Mouse (Mus musculus) spleen, adult 2 months (tissue): ENCODE results near the gene Il12b. TPM values are rescaled to one million over a fixed set of nuclear protein-coding genes. Genes with fewer than 3 reads are reported as not detected.

Source experiments
- DNase-seq, 2 experiments: peaks; one replicate each; pipeline versions ENCODE4 v3.0.0 to v3.0.0-alpha.2; 2012 to 2021; ENCODE audit warnings: low spot score in 2 of 2, low read depth in 1 of 2
- H3K27ac ChIP-seq: fragments of 200-500 bp; 2 replicates; pipeline ENCODE4 v1.5.1; 2012; ENCODE audit warnings: low read length, inconsistent platforms; ENCODE audit not compliant: insufficient read depth
- H3K27me3 ChIP-seq: fragments of 200-500 bp; 2 replicates; pipeline ENCODE4 v1.6.1; 2012; ENCODE audit warnings: mild to moderate bottlenecking, moderate library complexity, low read length, inconsistent platforms; ENCODE audit not compliant: control insufficient read depth, insufficient read depth
- H3K36me3 ChIP-seq: fragments of 200-500 bp; 2 replicates; pipeline ENCODE4 v1.6.1; 2012; ENCODE audit warnings: mild to moderate bottlenecking, low read length, inconsistent platforms; ENCODE audit not compliant: control insufficient read depth, insufficient read depth
- H3K4me1 ChIP-seq: fragments of 200-500 bp; 2 replicates; pipeline ENCODE4 v1.6.1; 2011; ENCODE audit warnings: inconsistent platforms; ENCODE audit not compliant: control insufficient read depth, insufficient read depth, insufficient read length
- H3K4me3 ChIP-seq: fragments of 200-500 bp; 2 replicates; pipeline ENCODE4 v1.5.1; 2011; ENCODE audit warnings: mild to moderate bottlenecking, inconsistent platforms; ENCODE audit not compliant: insufficient read depth, insufficient read length; ENCODE audit errors: extremely low read depth
- CTCF ChIP-seq: fragments of 200-500 bp; IDR thresholded peaks from 2 replicates; pipeline ENCODE4 v1.5.1; 2011; ENCODE audit warnings: mild to moderate bottlenecking, inconsistent platforms; ENCODE audit not compliant: insufficient read depth, insufficient read length, insufficient replicate concordance; ENCODE audit errors: extremely low read depth
- POLR2A ChIP-seq: fragments of 200-500 bp; IDR thresholded peaks from 2 replicates; pipeline ENCODE4 v1.6.1; 2011; ENCODE audit warnings: low read depth, low read length, inconsistent platforms
- WGBS: fragments of 180-500 bp; shearing (Covaris S2); methylation state at CpG from one replicate; pipeline ENCODE4 v1.1.7; 2018; 5-methylcytosine and 5-hydroxymethylcytosine counted together
- polyA plus RNA-seq: library from polyadenylated mRNA; depleted of rRNA; stranded (reverse); fragments of >200 nt; gene quantifications from 2 replicates; pipeline ENCODE4 v1.2.3, GENCODE M21; 2012; rRNA removed

Gene Il12b
- 0.59 and 0.70 TPM in 2 replicates for polyA plus RNA-seq

DNA sequence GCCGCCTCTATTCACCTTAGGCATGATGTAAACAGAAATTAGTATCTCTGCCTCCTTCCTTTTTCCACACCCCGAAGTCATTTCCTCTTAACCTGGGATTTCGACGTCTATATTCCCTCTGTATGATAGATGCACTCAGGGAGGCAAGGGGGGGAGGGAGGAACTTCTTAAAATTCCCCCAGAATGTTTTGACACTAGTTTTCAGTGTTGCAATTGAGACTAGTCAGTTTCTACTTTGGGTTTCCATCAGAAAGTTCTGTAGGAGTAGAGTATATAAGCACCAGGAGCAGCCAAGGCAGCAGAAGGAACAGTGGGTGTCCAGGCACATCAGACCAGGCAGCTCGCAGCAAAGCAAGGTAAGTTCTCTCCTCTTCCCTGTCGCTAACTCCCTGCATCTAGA lies at the start of gene Il12b:
Gene Il12b, plus strand, starts transcription at position 301 of the 400 bp plus-strand sequence.
- H3K27ac ChIP-seq, result no peak within 1 kb of the TSS
- 61% methylated on average over 6 of the region's 6 CpGs for WGBS
- peak within 1 kb of the TSS; percentile 12; the same call in 1 of the 2 replicates for H3K4me3 ChIP-seq
- no peaks in the 10 kb centered on the region for H3K36me3 ChIP-seq
- no peaks in the 10 kb centered on the region for H3K27me3 ChIP-seq
- H3K4me1 ChIP-seq, result peaks cover 4% of the 10 kb centered on the region; the same call in 1 of the 2 replicates
- no peak for DNase-seq
- TF ChIP-seq POLR2A (no peak), CTCF (no peak)

DNA sequence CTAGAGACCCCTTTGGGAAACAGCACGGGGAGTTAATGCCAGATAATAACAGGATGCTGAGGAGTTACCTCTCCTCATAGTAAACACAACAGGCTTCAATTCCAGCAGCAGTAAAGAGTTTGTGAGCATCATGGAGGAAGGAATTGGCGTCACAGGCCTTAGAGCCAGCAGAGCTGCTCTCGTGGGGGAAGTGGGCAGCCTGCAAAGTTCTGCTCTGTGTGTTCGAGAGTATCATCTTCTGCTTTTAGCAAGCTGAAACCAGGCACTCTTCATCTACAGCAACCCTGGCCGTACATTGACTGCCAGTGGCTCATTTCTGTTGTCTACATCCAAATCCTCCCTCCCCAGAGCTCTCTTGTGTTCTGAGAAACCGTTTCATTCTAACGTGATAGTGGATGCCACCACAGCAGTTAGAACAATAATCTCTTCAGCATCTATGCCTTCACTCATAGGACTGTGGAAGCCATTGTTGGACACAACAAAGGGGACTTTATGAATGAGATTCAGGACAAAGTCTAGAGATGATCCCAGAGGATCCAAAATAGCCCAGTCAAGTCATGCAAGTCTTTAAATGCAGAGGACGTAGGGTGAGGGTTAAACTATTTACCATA lies 44.9 kb upstream of the Il12b start:
- no peak for DNase-seq
- H3K36me3 ChIP-seq, result no peaks in the 10 kb centered on the region
- H3K4me3 ChIP-seq, result no peak overlapping the region
- 51% methylated on average over 8 of the region's 8 CpGs for WGBS
- H3K27ac ChIP-seq, result no peak overlapping the region
- no peaks in the 10 kb centered on the region for H3K27me3 ChIP-seq
- TF ChIP-seq POLR2A, result no peak
- TF ChIP-seq CTCF, result no peak
- H3K4me1 ChIP-seq, result no peaks in the 10 kb centered on the region; the same call in 1 of the 2 replicates

DNA sequence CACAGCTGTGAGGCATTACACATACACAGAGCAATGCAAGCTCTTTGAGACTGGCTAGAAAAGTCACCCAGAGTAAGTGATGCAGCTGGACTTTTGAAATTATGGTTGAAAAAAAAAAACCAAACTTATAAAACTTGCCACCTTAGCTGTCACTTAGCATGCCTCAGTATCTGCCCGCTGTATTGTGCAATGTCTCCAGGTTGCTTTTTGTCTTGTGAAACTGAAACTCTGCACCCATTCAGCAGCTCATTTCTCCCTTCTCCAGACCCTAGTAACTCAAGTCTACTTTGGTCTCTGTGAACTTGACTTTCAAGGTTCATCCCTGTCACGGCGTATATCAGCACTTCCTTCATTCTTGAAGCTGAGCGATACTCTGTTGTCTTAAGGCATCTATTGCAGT lies 43.7 kb upstream of the Il12b start:
- WGBS, result 80% methylated on average over 4 of the region's 4 CpGs
- DNase-seq, result no peak
- Histone ChIP-seq H3K27ac (no peak overlapping the region), H3K36me3 (no peaks in the 10 kb centered on the region), H3K4me1 (no peaks in the 10 kb centered on the region; the same call in 1 of the 2 replicates), H3K4me3 (no peak overlapping the region), H3K27me3 (no peaks in the 10 kb centered on the region)
- no peak for TF ChIP-seq POLR2A
- TF ChIP-seq CTCF, result no peak

DNA sequence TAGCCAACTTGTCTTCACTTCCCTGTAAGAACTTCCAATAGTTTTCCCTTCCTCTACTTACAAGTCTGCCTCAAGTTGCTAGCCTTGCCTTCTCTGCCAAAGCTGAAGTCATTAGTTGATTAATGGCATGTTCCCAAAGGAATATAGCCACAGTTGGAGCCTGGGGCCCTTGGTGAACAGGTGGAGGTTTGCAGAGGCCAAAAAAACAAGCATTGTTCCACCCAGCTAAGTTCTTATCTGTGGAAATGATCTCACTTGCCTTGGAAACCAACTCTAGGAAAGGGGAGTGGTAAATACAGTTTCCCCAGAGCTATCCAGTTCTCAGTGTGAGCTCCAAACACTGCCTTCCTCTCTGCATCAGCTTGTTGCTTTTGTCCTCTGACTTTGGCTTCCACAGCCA lies 35.3 kb upstream of the Il12b start:
- H3K27ac ChIP-seq, result no peak overlapping the region
- DNase-seq, result no peak
- TF ChIP-seq POLR2A, result no peak
- no peak for TF ChIP-seq CTCF
- no peak overlapping the region for H3K4me3 ChIP-seq
- H3K27me3 ChIP-seq, result no peaks in the 10 kb centered on the region
- H3K4me1 ChIP-seq, result no peaks in the 10 kb centered on the region
- no peaks in the 10 kb centered on the region for H3K36me3 ChIP-seq

DNA sequence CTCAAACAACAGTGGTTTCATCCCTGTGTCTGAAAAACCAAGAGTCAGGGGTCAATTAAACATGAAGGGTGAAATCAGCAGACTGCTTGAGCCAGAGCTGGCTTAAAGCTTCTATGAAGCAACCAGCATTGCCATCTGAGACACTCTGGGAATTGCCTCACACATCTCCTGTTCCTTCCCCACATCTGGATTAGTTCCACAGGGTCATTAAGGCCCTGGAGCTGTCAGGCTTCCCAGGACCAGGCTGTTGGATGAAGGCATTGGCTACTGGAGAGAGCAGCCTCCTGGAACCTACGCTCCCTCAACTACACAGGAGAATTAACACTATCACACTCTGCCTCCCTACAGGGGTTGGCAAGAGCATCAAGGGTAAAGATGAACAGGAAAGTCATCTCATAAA lies 32.2 kb upstream of the Il12b start:
- DNase-seq, result no peak
- Histone ChIP-seq H3K36me3 (no peaks in the 10 kb centered on the region), H3K4me1 (no peaks in the 10 kb centered on the region), H3K4me3 (no peak overlapping the region), H3K27me3 (no peaks in the 10 kb centered on the region), H3K27ac (no peak overlapping the region)
- whole genome bisulfite sequencing, result 86% methylated on average over 1 of the region's 1 CpGs
- no peak for TF ChIP-seq CTCF
- no peak for TF ChIP-seq POLR2A

- Histone ChIP-seq H3K36me3 (no peaks in the 10 kb centered on the region), H3K27me3 (no peaks in the 10 kb centered on the region), H3K4me1 (no peaks in the 10 kb centered on the region), H3K27ac (no peak overlapping the region), H3K4me3 (no peak overlapping the region)
- WGBS, result 76% methylated on average over 6 of the region's 6 CpGs
- no peak for DNase-seq
- TF ChIP-seq CTCF, result no peak
- TF ChIP-seq POLR2A, result no peak
Measured at GRCm38 (mm10) chr11:44372856-44373255, 27.0 kb upstream of the Il12b start.

DNA sequence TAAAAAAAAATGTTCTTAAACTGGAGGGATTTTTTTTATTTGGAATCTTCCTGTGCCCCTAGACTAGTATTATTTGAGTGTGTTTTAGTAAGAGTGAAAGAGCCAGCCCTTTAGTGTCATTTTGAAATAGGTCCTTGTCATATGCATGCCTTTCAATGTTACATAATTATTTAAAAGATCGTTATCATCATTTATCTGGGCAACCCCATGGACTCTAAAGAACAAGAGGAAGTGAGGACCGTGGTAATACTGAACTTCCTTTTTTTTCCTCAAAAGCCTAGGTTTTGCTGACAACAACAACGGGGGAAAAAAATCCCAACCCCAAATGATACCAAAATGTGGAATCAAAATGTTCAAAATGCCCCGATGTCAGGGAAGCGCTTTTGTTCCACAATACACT lies 22.0 kb upstream of the Il12b start:
- no peaks in the 10 kb centered on the region for H3K36me3 ChIP-seq
- DNase-seq, result no peak
- 0 out of 2 replicates have a peak, but pooled peaks cover 3% of the 10 kb centered on the region for H3K4me1 ChIP-seq
- H3K27ac ChIP-seq, result no peak overlapping the region
- WGBS, result 27% methylated on average over 5 of the region's 5 CpGs
- H3K27me3 ChIP-seq, result no peaks in the 10 kb centered on the region
- H3K4me3 ChIP-seq, result no peak overlapping the region
- TF ChIP-seq POLR2A (no peak), CTCF (no peak)
